Mouse (Mus musculus) layer of hippocampus, adult 8-10 months (tissue): ENCODE data around the gene Slc9a3r1. TPM values are rescaled to one million over a fixed set of nuclear protein-coding genes. Genes with fewer than 3 reads are reported as not detected.

Experiments used
- DNase-seq, 2 experiments: peaks; one replicate each; pipeline ENCODE4 v3.0.0; 2022; ENCODE audit warnings: low spot score in 2 of 2
- total RNA-seq, 4 experiments: library from RNA; stranded (reverse); gene quantifications; 2 replicates each; pipeline ENCODE4 v1.2.4; 2022

Slc9a3r1 gene
- total RNA-seq, 4 experiments from 2014 or later: 68.3 to 84.2 (median 77.1) TPM

- DNase-seq: no peak
Measured at GRCm38 (mm10) chr11:115223877-115224276, 60.7 kb downstream of the Slc9a3r1 start.

DNA sequence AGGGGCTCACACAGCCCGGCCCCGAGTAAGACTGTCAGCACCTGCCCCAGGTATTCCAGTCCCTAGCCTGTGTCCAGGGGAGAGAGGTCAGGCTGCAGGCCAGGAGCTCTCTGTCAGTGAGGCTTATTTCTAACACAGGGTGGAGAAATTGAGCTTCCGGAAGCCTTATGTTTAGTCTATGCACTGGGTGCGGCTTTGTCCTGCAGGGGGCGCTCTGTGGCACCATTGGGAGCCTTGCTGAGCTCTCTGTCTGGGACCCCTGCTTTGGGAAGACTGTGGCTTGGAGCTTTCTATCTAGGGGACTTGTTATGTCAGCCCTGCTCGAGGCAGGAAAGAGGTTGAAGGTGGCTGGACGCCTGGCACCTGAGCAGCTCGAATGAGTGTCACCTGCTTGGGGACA, 61.7 kb downstream of the Slc9a3r1 start:
- DNase-seq: peak in 1 of 2 experiments; percentile 61

- peak in 1 of 2 experiments; percentile 40 for DNase-seq
Measured at GRCm38 (mm10) chr11:115225301-115225700, 62.2 kb downstream of the Slc9a3r1 start.

- no peak for DNase-seq
Measured at GRCm38 (mm10) chr11:115226811-115227491, 63.8 kb downstream of the Slc9a3r1 start.

DNA sequence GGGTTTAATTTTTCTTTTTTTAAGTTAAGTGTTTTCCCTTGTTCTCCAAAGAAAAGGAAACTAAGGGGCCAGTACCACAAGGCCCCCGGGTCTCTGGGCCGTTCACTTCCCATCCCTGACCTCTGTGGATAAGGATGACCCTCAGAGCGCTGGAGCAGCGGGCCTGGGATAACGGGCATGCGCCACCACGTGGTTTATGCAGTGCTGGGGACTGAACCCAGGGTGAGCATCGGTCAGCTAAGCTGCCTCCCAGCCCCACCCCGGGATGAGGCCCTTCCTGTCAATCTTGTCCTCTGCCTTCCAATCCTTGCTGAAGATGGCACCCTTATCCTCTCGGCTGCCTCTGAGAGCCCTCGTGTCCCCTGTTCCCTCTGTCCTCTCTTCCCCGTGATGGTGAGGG, 64.5 kb downstream of the Slc9a3r1 start:
- no peak for DNase-seq

- DNase-seq: no peak
Measured at GRCm38 (mm10) chr11:115228430-115228829, 65.3 kb downstream of the Slc9a3r1 start.

- DNase-seq: no peak
Measured at GRCm38 (mm10) chr11:115229021-115229930, 66.1 kb downstream of the Slc9a3r1 start.

Other genes starting within 250 kb of the Slc9a3r1 start
- under 1 TPM in 2 of 4 experiments, not detected in 2; 0.25 to 0.48 TPM for gene Cd300lb, start 229.0 kb upstream of the Slc9a3r1 start, total RNA-seq
- not detected for gene Cd300c, start 194.2 kb upstream of the Slc9a3r1 start, total RNA-seq
- under 1 TPM in 2 of 4 experiments, not detected in 2; 0.20 to 0.45 TPM for gene Cd300ld, start 173.4 kb upstream of the Slc9a3r1 start, total RNA-seq
- gene Cd300c2, start 161.5 kb upstream of the Slc9a3r1 start, total RNA-seq: 10 to 100 TPM in 2 of 4 experiments, 1 to 10 TPM in 2; 3.8 to 26.2 (median 12.4) TPM
- gene Cd300ld2, start 147.1 kb upstream of the Slc9a3r1 start, total RNA-seq: not detected
- gene Cd300ld4, start 136.3 kb upstream of the Slc9a3r1 start, total RNA-seq: 1 to 10 TPM in 3 of 4 experiments, under 1 TPM in 1; 0.69 to 3.5 (median 1.8) TPM
- 1 to 10 TPM in 1 of 4 experiments, under 1 TPM in 1, not detected in 2; 0.45 to 4.0 TPM for gene Cd300ld5, start 125.6 kb upstream of the Slc9a3r1 start, total RNA-seq
- gene Cd300ld3, start 114.9 kb upstream of the Slc9a3r1 start, total RNA-seq: 1 to 10 TPM in 2 of 4 experiments, under 1 TPM in 1, not detected in 1; 0.45 to 3.7 (median 3.6) TPM
- under 1 TPM in 3 of 4 experiments, not detected in 1; 0.14 to 0.20 (median 0.18) TPM for gene Cd300e, start 101.2 kb upstream of the Slc9a3r1 start, total RNA-seq
- gene Rab37, start 71.9 kb upstream of the Slc9a3r1 start, total RNA-seq: 1 to 10 TPM; 2.8 to 4.0 (median 3.9) TPM
- gene Cd300lf, start 29.3 kb upstream of the Slc9a3r1 start, total RNA-seq: 1 to 10 TPM in 3 of 4 experiments, under 1 TPM in 1; 0.62 to 4.3 (median 1.7) TPM
- 10 to 100 TPM; 12.5 to 19.8 (median 16.1) TPM for gene Tmem104, start 24.1 kb downstream of the Slc9a3r1 start, total RNA-seq
- 10 to 100 TPM; 20.4 to 25.2 (median 22.5) TPM for gene Nat9, start 24.5 kb downstream of the Slc9a3r1 start, total RNA-seq
- gene Grin2c, start 103.9 kb downstream of the Slc9a3r1 start, total RNA-seq: 10 to 100 TPM; 42.3 to 48.8 (median 44.6) TPM
- gene Fdxr, start 113.7 kb downstream of the Slc9a3r1 start, total RNA-seq: 10 to 100 TPM; 22.8 to 25.5 (median 24.6) TPM
- gene Fads6, start 134.3 kb downstream of the Slc9a3r1 start, total RNA-seq: 10 to 100 TPM; 16.7 to 18.5 (median 17.1) TPM
- under 1 TPM; 0.30 to 0.55 (median 0.40) TPM for gene Otop2, start 143.8 kb downstream of the Slc9a3r1 start, total RNA-seq
- under 1 TPM; 0.36 to 0.95 (median 0.59) TPM for gene Ush1g, start 158.7 kb downstream of the Slc9a3r1 start, total RNA-seq
- under 1 TPM in 2 of 4 experiments, not detected in 2; 0.14 to 0.27 TPM for gene Otop3, start 171.4 kb downstream of the Slc9a3r1 start, total RNA-seq
- gene Hid1, start 204.4 kb downstream of the Slc9a3r1 start, total RNA-seq: 100 to 1,000 TPM; 104 to 119 (median 117) TPM
- 10 to 100 TPM; 25.7 to 29.6 (median 25.9) TPM for gene Cdr2l, start 218.6 kb downstream of the Slc9a3r1 start, total RNA-seq
- 100 to 1,000 TPM; 100 to 115 (median 105) TPM for gene Mrpl58, start 240.4 kb downstream of the Slc9a3r1 start, total RNA-seq